Mouse (Mus musculus): ENCODE results near the gene Vdac1.

DNA sequence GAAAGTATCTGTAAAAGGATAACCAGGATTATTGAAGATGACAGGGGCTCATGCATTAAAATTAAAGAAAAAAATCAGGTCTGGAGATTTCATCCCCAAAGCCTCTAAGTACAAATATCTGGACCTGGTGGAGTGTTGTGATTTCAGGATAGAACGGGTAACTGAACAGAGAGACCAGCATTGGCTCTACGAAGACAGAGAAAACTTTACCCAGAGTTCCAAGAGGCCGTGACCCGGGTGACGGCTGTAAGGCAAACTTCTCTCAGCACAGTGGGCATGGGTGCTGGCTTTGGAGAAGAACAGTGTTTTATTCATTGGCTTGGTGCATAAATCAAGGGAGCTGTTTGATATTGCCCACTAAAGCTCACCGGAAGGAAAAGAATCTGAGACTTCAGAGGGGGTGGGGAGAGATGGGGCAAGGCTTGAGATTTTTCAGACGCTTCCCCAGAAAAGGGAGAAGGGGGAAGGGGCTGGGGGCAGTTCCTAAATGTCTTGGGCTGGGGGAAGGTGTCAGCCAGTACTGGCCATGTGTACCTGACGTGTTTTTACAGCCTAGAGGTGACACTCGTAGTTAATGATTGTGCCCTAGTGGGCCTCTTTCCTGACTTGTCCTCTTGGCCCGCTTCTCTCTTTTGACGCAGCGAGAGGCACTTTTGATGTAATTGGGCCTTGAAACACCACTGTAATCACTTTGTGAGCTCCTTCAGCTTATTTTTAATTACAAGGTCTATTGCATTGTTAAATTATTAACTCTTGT is 59.8 kb downstream of the Vdac1 start:
- TF ChIP-seq CTCF (IDR thresholded peaks at IDR 0.05; ENCODE audit: low read depth, low read length) (no peak), POLR2A (IDR thresholded peaks at IDR 0.05; ENCODE audit: borderline replicate concordance, low read depth, low read length) (no peak)

All from bone marrow macrophage, adult 2 months (primary cell).